Mouse (Mus musculus) kidney, postnatal 14 days (tissue): Measurements from ENCODE around the gene Chgb.
A peak's percentile ranks its signal among the peaks of the same experiment; 100 is the strongest.

Experiments used
- DNase-seq: peaks from one replicate; pipeline ENCODE4 v3.0.0; 2022; ENCODE audit warnings: mixed read lengths

Chgb gene

GRCm38 (mm10) chr2:132780978-132781377 lies at the start of gene Chgb:
Gene Chgb (plus strand): TSS chr2:132781278.
- no peak for DNase-seq

GRCm38 (mm10) chr2:132732940-132733339 lies 48.1 kb upstream of the Chgb start:
- DNase-seq, result peak; percentile 32

GRCm38 (mm10) chr2:132733603-132734573 lies 47.2 kb upstream of the Chgb start:
- DNase-seq, result no peak

GRCm38 (mm10) chr2:132738816-132739432 lies 42.2 kb upstream of the Chgb start:
- DNase-seq, result no peak

GRCm38 (mm10) chr2:132741862-132742347 lies 39.2 kb upstream of the Chgb start:
- peak; percentile 34 for DNase-seq

DNA sequence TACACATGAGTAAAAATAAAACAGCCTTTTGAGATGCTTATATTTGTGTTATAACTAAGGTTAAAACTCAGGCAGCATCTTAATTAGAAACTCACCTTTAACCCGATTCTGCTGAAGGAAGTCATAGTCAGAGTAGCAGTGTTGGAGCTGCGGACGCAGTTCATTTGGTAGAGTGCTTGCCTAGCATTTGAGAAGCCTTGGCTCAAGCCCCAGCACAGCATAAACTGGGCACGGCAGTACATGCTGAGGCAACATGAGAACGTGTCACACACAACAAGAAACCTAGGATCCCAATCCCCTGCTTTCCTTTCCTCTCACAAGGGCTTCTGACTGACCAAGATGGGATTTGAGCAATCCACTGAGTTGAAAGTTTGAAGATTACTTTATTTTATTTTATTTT lies 36.2 kb upstream of the Chgb start:
- no peak for DNase-seq

- no peak for DNase-seq
These were observed 35.0 kb upstream of the Chgb start for GRCm38 (mm10) chr2:132746108-132746507.

- no peak for DNase-seq
These were observed 30.4 kb upstream of the Chgb start for GRCm38 (mm10) chr2:132750726-132751125.

GRCm38 (mm10) chr2:132751141-132752066 lies 29.7 kb upstream of the Chgb start:
- no peak for DNase-seq

- DNase-seq, result no peak
These were observed 28.7 kb upstream of the Chgb start for GRCm38 (mm10) chr2:132752398-132752797.

GRCm38 (mm10) chr2:132753137-132753536 lies 27.9 kb upstream of the Chgb start:
- DNase-seq, result no peak

DNA sequence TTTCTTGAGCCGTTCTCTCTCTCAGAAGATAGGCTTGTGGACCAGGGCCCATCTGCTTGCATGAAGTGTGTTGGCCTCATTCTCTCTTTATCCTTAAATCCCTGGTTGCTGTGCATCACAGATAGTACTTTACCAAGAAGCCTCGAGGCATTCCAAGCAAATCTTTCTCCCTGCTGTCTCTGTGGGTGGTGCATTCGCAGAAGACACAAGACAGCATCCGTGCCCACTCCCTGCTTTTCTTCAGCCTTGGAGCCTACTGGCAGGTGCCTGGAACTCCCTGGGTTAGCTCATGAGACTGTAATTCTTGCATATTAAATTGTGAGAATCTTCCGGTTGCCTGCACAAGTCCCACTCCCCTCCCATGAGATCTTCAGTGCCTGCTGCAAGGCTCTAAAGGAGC lies 23.2 kb upstream of the Chgb start:
- no peak for DNase-seq

- DNase-seq, result no peak
These were observed 10.3 kb upstream of the Chgb start for GRCm38 (mm10) chr2:132770822-132771221.

DNA sequence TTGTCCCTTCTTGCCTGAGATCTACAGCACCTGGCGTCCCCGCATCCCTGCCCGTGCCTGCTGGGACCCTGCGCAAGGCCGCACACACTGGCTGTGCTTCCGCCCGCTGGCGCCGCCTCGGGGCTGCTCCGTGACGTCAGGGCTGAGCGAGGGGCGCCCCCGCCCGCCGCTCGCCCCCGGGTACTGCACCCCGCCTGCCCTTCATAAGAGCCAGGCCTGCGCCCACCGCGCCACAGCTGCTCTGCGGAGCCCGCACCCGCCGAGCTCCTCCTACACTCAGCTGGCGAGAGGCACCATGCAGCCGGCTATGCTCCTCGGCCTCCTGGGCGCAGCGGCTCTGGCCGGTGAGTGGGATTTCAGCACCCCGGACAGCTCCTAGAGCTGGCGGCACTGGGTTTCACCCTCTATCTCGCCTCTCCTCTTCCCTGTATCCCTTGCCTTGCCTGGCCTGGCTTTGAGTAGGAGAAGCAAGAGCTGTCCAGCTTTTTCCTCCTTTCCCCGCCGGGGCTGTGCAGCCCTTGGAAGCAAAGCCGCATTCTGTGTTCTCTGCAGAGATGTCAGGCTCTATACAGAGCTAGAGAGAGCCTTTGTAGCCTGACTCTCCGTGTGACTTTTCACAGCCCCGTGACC lies 476 bp downstream of the Chgb start:
- DNase-seq, result peak; percentile 93

GRCm38 (mm10) chr2:132784039-132784438 lies 3.0 kb downstream of the Chgb start:
- no peak for DNase-seq

- DNase-seq, result no peak
These were observed 12.5 kb downstream of the Chgb start for GRCm38 (mm10) chr2:132793441-132794203.

DNA sequence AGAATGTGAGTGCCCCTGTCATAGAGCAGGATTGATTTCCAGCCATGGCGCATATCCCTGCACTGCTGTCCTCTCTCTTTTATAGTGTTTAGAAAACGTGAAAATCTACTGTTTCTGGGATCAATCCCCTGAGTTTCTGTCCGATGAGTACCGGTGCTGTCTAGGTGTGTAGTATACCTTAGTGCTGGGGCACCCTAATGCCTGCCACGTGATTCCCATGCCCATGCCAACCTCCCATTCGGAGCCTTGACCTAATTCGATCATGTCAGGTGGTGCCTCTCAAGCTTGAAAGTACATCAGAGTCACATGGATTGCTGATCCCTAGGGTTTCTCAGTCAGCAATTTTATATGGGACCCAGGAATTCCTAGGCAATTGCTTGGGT lies 13.1 kb downstream of the Chgb start:
- no peak for DNase-seq

DNA sequence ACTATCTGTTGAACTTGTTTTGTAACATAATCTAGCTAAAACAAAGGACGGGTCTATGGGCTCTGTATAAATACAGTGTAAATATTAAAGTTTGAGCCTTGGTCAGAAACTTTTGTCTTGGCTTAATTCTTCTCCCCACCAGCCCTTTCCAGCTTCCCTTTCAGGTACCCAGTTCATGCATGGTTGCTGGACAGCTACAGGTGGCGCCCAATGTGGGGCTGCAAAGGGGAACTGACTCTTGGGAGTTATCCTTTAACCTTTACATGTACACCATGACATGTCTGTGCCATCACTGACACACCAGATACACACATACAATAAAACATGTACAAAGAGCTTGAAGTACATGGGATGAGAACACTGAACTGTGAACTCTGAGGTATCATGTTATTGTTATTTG lies 21.9 kb downstream of the Chgb start:
- DNase-seq, result no peak

DNA sequence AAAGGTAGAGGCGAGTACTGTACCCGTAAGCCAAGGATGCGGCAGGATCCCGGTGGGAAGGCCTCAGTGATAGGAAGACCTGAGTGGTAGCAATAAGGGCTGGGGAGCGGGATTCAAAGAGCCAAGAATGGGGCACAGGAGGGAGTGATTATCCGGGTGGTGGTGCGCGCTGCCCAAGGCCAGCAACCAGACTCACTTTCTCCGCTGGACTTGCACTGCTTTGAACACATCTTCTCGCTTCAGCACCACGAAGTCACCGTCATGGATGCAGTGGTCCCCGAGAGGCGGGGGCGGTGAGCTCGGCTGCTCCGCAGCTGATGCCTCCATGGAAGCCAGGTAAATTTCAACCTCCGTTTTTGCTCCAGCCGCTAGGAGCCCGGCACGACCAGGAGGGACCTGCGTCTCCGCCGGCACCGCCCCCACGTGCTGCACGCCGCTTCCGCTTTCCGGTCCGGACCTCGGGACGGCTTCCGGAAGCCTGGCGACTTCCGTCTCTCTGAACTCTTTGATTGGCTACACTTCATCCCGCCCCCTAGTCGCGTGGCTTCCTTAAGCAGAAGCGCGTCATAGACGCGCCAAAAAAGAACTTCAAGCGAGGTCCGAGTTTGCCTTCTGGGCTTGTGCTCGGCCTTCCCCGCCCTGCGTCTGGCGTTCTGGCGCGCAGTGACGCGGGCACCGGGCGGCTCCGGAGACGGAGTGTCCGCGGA lies 34.7 kb downstream of the Chgb start, which contains the start of the genes Trmt6 and Mcm8:
Gene Trmt6, minus strand, starts transcription at position 448 of the 707 bp plus-strand sequence.
Gene Mcm8, plus strand, starts transcription at position 534 of the 707 bp plus-strand sequence.
- peak; percentile 95 for DNase-seq

DNA sequence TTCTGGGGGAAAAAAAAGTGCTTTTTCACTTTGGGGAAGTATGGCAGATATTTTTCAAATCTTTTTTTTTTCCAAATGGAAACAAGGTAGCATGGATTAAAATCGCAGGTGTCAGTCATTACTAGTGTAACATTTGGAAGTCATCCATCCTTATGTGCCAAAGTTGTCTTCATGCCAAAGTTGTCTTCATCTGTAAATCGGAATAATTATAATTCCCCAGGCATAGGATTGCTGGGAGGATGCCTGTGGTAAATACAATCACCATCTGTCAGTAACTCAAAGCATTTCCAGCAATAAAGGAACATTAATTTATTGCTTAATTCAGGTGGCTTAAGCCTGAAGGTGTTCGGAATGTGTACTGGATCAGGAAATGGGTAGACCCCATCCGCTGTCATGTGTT lies 60.0 kb downstream of the Chgb start:
- DNase-seq, result no peak
